Mouse (Mus musculus) right cerebral cortex, postnatal 14 days (tissue): ENCODE measurements at regions not wholly inside any gene's neighbourhood (a gene's known extent, or its start where the extent isn't known, plus 50 kb on each side); places are given as distances from the start of the nearest gene placed in this dataset.

Experiments
- DNase-seq: peaks from one replicate; pipeline ENCODE4 v3.0.0; 2022

GRCm38 (mm10) chr2:99236968-99237367 is 569.9 kb upstream of the Gm10800 start:
- peak; percentile 70 for DNase-seq
